Mouse (Mus musculus) CH12.LX (cell line): Measurements from ENCODE around the gene Cables2. TPM values are rescaled to one million over a fixed set of nuclear protein-coding genes. Genes with fewer than 3 reads are reported as not detected.

Experiments
- DNase-seq: peaks from one replicate; pipeline ENCODE4 v3.0.0-alpha.2; 2013; ENCODE audit errors: extremely low read depth
- H3K27ac ChIP-seq: 2 replicates; pipeline ENCODE4 v1.5.1; 2012; ENCODE audit warnings: low read depth, mild to moderate bottlenecking, control low read depth, moderate library complexity; ENCODE audit not compliant: insufficient read depth
- H3K27me3 ChIP-seq: replicated peaks from 2 replicates; pipeline ENCODE3; 2012; ENCODE audit warnings: inconsistent platforms
- H3K36me3 ChIP-seq, 2 experiments: replicated peaks in 1 of 2; 2 replicates each; pipeline versions ENCODE3 to v1.6.1; 2012; ENCODE audit warnings: inconsistent platforms in 1 of 2, low read length in 1 of 2, mild to moderate bottlenecking in 1 of 2, mixed read lengths in 1 of 2, moderate library complexity in 1 of 2; ENCODE audit not compliant: control insufficient read depth in 1 of 2, insufficient read depth in 1 of 2
- H3K4me1 ChIP-seq, 2 experiments: 2 replicates each; pipeline ENCODE4 v1.6.1; 2012; ENCODE audit warnings: inconsistent platforms in 1 of 2, moderate library complexity in 1 of 2; ENCODE audit not compliant: insufficient read depth in 2 of 2, control insufficient read depth in 1 of 2
- H3K4me2 ChIP-seq: 2 replicates; pipeline ENCODE4 v1.6.1; 2012; ENCODE audit warnings: low read depth, mild to moderate bottlenecking, control low read depth; ENCODE audit not compliant: poor library complexity, insufficient read depth, severe bottlenecking
- H3K4me3 ChIP-seq, 3 experiments: fragments of 150-350 bp in 1 of 3; sonication (generic) in 1 of 3; replicated peaks in 1 of 3; 2 replicates each; pipeline versions ENCODE3 to v1.5.1; 2011 to 2012; ENCODE audit warnings: low read depth in 2 of 3, low read length in 2 of 3, mild to moderate bottlenecking in 2 of 3, moderate library complexity in 2 of 3, control low read depth in 1 of 3, improper control_type of control experiment in 1 of 3, inconsistent platforms in 1 of 3, mixed read lengths in 1 of 3; ENCODE audit not compliant: poor library complexity in 1 of 3
- H3K79me2 ChIP-seq: replicated peaks from 2 replicates; pipeline ENCODE4 v1.6.1; 2012; ENCODE audit warnings: mild to moderate bottlenecking, moderate library complexity; ENCODE audit not compliant: control insufficient read depth, poor library complexity, insufficient read depth, severe bottlenecking; ENCODE audit errors: extremely low read depth
- H3K9ac ChIP-seq: 2 replicates; pipeline ENCODE4 v1.6.1; 2012; ENCODE audit warnings: low read depth, mild to moderate bottlenecking, control low read depth, moderate library complexity; ENCODE audit not compliant: insufficient read depth
- H3K9me3 ChIP-seq: replicated peaks from 2 replicates; pipeline ENCODE3; 2012; ENCODE audit warnings: low read length, inconsistent platforms, mixed read lengths
- CTCF ChIP-seq, 2 experiments: IDR thresholded peaks in 1 of 2; conservative IDR thresholded peaks in 1 of 2; 2 replicates each; pipeline ENCODE4 v1.5.1; 2011 to 2012; ENCODE audit warnings: low read depth in 2 of 2, low read length in 2 of 2, improper control_type of control experiment in 1 of 2, inconsistent platforms in 1 of 2, mild to moderate bottlenecking in 1 of 2, moderate library complexity in 1 of 2
- E2F4 ChIP-seq: IDR thresholded peaks from 2 replicates; pipeline ENCODE4 v1.6.1; 2011; ENCODE audit warnings: low read depth, low read length, improper control_type of control experiment; ENCODE audit not compliant: insufficient replicate concordance
- ELF1 ChIP-seq: IDR thresholded peaks from 2 replicates; pipeline ENCODE4 v1.6.1; 2014; ENCODE audit warnings: low read depth, mild to moderate bottlenecking, inconsistent platforms, low read length, improper control_type of control experiment
- ETS1 ChIP-seq: conservative IDR thresholded peaks from 2 replicates; pipeline ENCODE4 v1.6.1; 2012; ENCODE audit warnings: low read depth, mild to moderate bottlenecking, inconsistent platforms, low read length, improper control_type of control experiment, moderate library complexity
- MAX ChIP-seq: IDR thresholded peaks from 2 replicates; pipeline ENCODE4 v1.6.1; 2011; ENCODE audit warnings: low read length, improper control_type of control experiment
- MAZ ChIP-seq: IDR thresholded peaks from 2 replicates; pipeline ENCODE4 v1.6.1; 2012; ENCODE audit warnings: low read depth, mild to moderate bottlenecking, inconsistent platforms, low read length, improper control_type of control experiment, moderate library complexity
- MEF2A ChIP-seq: IDR thresholded peaks from 2 replicates; pipeline ENCODE4 v1.6.1; 2014; ENCODE audit warnings: low read depth, mild to moderate bottlenecking, inconsistent platforms, low read length, improper control_type of control experiment, borderline replicate concordance
- MXI1 ChIP-seq: IDR thresholded peaks from 2 replicates; pipeline ENCODE4 v1.6.1; 2011; ENCODE audit warnings: mild to moderate bottlenecking, low read depth, low read length, improper control_type of control experiment
- MYC ChIP-seq: IDR thresholded peaks from 2 replicates; pipeline ENCODE4 v1.6.1; 2011; ENCODE audit warnings: low read depth, mild to moderate bottlenecking, improper control_type of control experiment, low read length
- NELFE ChIP-seq: IDR thresholded peaks from 2 replicates; pipeline ENCODE4 v1.6.1; 2011; ENCODE audit warnings: low read depth, low read length, improper control_type of control experiment
- NRF1 ChIP-seq: IDR thresholded peaks from 2 replicates; pipeline ENCODE4 v1.6.1; 2014; ENCODE audit warnings: low read depth, mild to moderate bottlenecking, inconsistent platforms, low read length, improper control_type of control experiment, moderate library complexity
- POLR2A ChIP-seq: IDR thresholded peaks from 2 replicates; pipeline ENCODE4 v1.6.1; 2011; ENCODE audit warnings: low read depth, mild to moderate bottlenecking, improper control_type of control experiment, low read length
- POLR2AphosphoS2 ChIP-seq: IDR thresholded peaks from 2 replicates; pipeline ENCODE4 v1.6.1; 2011; ENCODE audit warnings: low read depth, low read length, improper control_type of control experiment
- RAD21 ChIP-seq: IDR thresholded peaks from 2 replicates; pipeline ENCODE4 v1.6.1; 2011; ENCODE audit warnings: low read depth, mild to moderate bottlenecking, low read length, improper control_type of control experiment, moderate library complexity
- RCOR1 ChIP-seq: conservative IDR thresholded peaks from 2 replicates; pipeline ENCODE4 v1.6.1; 2012; ENCODE audit warnings: low read depth, mild to moderate bottlenecking, inconsistent platforms, low read length, improper control_type of control experiment
- SMC3 ChIP-seq: IDR thresholded peaks from 2 replicates; pipeline ENCODE4 v1.6.1; 2011; ENCODE audit warnings: low read depth, low read length, improper control_type of control experiment
- UBTF ChIP-seq: IDR thresholded peaks from 2 replicates; pipeline ENCODE4 v1.6.1; 2012; ENCODE audit warnings: low read depth, mild to moderate bottlenecking, inconsistent platforms, low read length, improper control_type of control experiment, moderate library complexity
- USF2 ChIP-seq: conservative IDR thresholded peaks from 2 replicates; pipeline ENCODE4 v1.6.1; 2011; ENCODE audit warnings: low read depth, low read length, improper control_type of control experiment
- ZC3H11A ChIP-seq: IDR thresholded peaks from 2 replicates; pipeline ENCODE4 v1.6.1; 2012; ENCODE audit warnings: low read depth, mild to moderate bottlenecking, inconsistent platforms, low read length, improper control_type of control experiment
- ZKSCAN1 ChIP-seq: IDR thresholded peaks from 2 replicates; pipeline ENCODE4 v1.6.1; 2012; ENCODE audit warnings: low read depth, inconsistent platforms, low read length, improper control_type of control experiment, borderline replicate concordance
- ZNF384 ChIP-seq: IDR thresholded peaks from 2 replicates; pipeline ENCODE4 v1.6.1; 2012; ENCODE audit warnings: low read depth, low read length, improper control_type of control experiment, inconsistent platforms
- dilution Hi-C: fragments of 300-500 bp; cut with MboI; formaldehyde crosslinking; loops from 2 replicates; pipeline ENCODE4 v1.14.3; 2020; ENCODE audit warnings: low sequenced_read_pairs; ENCODE audit not compliant: extremely low pct_unique_long_range_greater_than_20kb, extremely low pct_ligation_motif_present
- in situ Hi-C: fragments of 300-500 bp; cut with MboI; formaldehyde crosslinking; loops from 3 replicates; pipeline ENCODE4 v1.14.3; 2019; ENCODE audit warnings: low sequenced_read_pairs, low pct_ligation_motif_present, low pct_unique_long_range_greater_than_20kb, mixed read lengths
- polyA plus RNA-seq: library from polyadenylated mRNA; unstranded; fragments of >175 nt; gene quantifications from 2 replicates; pipeline ENCODE4 v1.2.1, GENCODE M21; 2012; ENCODE audit warnings: low read depth; ENCODE audit not compliant: insufficient read length
- total RNA-seq, 2 experiments: library from RNA; depleted of rRNA; stranded (reverse); fragments of 300-350 nt in 1 of 2; fragments of >200 nt in 1 of 2; gene quantifications; 2 replicates each; pipeline ENCODE4 v1.2.3; 2012 to 2014

Gene Cables2
- total and polyA plus RNA-seq, 3 experiments = 13.0 to 29.9 (median 17.2) TPM

DNA sequence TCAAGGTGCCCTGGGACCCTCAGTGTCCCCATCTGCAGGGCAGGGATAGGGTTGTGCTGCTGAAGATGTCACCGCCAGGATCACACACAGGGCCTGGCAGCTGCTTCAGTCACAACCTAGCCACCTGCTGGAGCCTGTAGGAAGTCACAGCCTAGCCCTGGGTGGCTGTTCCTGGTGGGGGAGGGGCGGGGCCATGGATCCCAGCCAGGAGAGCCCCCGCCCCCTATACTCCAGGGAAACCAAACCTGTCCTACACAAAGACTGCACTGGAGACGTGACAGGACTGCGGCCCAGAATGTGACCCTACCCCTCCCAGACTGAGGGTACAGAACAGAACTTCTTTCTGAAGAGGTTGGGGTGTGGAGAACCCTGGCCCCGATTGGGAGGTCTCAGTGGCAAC, 51.0 kb downstream of the Cables2 start:
- peaks cover 2 to 4% of the 10 kb centered on the region in 2 experiments; a peak in 2 of 4 replicates for H3K4me1 ChIP-seq
- H3K27me3 ChIP-seq = peaks cover 93% of the 10 kb centered on the region
- no peaks in the 10 kb centered on the region for H3K36me3 ChIP-seq
- dilution Hi-C loops (no loop called here), in situ Hi-C loops (no loop called here)
- DNase-seq = no peak
- H3K4me3 ChIP-seq = no peak overlapping the region
- no peak overlapping the region for H3K9ac ChIP-seq
- H3K79me2 ChIP-seq = no peaks in the 10 kb centered on the region
- no peak overlapping the region for H3K27ac ChIP-seq
- H3K4me2 ChIP-seq = no peak overlapping the region
- H3K9me3 ChIP-seq = no peaks in the 10 kb centered on the region
- peak in 1 of 2 experiments; percentile 36; a peak in 2 of 4 replicates for TF ChIP-seq CTCF (conservative IDR thresholded peaks at IDR 0.05 in 1 of 2, IDR thresholded peaks at IDR 0.05 in 1 of 2; ENCODE audit: low read depth in 2 of 2, low read length in 2 of 2)
- no peak for TF ChIP-seq MAZ
- TF ChIP-seq SMC3 = peak; percentile 15; the same call in 1 of the 2 replicates
- no peak for TF ChIP-seq POLR2AphosphoS2
- TF ChIP-seq MYC = no peak

DNA sequence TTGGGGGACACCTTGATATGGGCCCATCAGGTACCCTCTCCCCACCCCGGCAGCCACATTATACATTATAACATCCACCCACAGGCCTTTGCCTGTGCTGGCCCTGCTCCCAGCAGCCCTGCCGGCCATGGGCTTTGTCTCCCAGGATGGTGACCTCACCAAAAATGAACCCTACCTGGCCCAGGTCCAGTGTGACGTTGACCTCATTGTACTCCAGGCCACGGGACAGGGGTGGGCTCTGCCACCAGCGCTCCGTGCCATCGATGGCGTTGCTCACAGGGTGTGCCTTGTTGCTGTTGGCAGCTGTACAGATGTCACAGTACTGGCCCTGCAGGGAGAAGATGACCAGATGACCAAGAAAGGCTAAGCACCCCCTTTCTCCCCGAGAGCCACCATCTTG, 52.2 kb downstream of the Cables2 start:
- Histone ChIP-seq H3K4me1 (peaks cover 3 to 4% of the 10 kb centered on the region in 2 experiments; a peak in 2 of 4 replicates), H3K9me3 (no peaks in the 10 kb centered on the region), H3K79me2 (no peaks in the 10 kb centered on the region)
- dilution Hi-C loops = no loop called here
- TF ChIP-seq RCOR1 (no peak), MAZ (no peak), MAX (no peak), POLR2A (no peak), ZNF384 (no peak), MXI1 (no peak), E2F4 (no peak), ELF1 (no peak), NRF1 (no peak), NELFE (no peak), ZKSCAN1 (no peak), UBTF (no peak), RAD21 (no peak), ETS1 (no peak), POLR2AphosphoS2 (no peak), MEF2A (no peak), ZC3H11A (no peak), USF2 (no peak)
- TF ChIP-seq, all 38 proteins: peak for 0
- H3K36me3 ChIP-seq = no peaks in the 10 kb centered on the region
- no peak overlapping the region for H3K4me2 ChIP-seq
- no peak overlapping the region for H3K9ac ChIP-seq
- DNase-seq = no peak
- H3K27me3 ChIP-seq = peaks cover 91% of the 10 kb centered on the region
- no peak overlapping the region for H3K27ac ChIP-seq
- no peak overlapping the region for H3K4me3 ChIP-seq
- in situ Hi-C loops = no loop called here
